Mouse (Mus musculus): Measurements from ENCODE around the gene Cers1.

DNA sequence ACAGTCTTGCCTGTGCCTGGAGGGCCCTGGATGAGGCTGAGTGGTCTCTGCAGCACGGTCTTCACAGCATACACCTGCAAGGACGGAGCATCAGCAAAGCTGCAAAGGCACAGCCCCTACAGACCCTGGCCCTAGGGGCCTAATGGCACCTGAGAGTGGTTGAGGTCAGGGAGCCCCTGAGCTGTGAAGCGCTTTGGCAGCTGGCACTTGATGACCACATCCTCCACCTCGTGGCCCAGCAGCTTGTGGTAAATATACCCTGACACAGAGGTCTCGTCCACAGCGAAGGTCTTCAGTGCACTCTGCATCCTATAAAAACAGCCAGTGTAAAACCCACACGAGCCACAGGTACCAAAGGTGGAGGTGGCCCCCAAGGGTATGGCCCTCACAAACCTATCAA, 23.4 kb downstream of the Cers1 start:
- TF ChIP-seq POLR2A (IDR thresholded peaks at IDR 0.05; ENCODE audit: insufficient read depth, low read depth, low read length) (no peak), CTCF (IDR thresholded peaks at IDR 0.05; ENCODE audit: insufficient read depth, low read depth, low read length) (no peak)
